Mouse (Mus musculus) CH12.LX (cell line): Measurements from ENCODE around the gene Dnah8.

Source experiments
- CHD1 ChIP-seq: IDR thresholded peaks from 2 replicates; pipeline ENCODE4 v1.6.1; 2012; ENCODE audit warnings: low read depth, low read length, improper control_type of control experiment, inconsistent platforms
- CTCF ChIP-seq, 2 experiments: IDR thresholded peaks in 1 of 2; conservative IDR thresholded peaks in 1 of 2; 2 replicates each; pipeline ENCODE4 v1.5.1; 2011 to 2012; ENCODE audit warnings: low read depth in 2 of 2, low read length in 2 of 2, improper control_type of control experiment in 1 of 2, inconsistent platforms in 1 of 2, mild to moderate bottlenecking in 1 of 2, moderate library complexity in 1 of 2
- ELF1 ChIP-seq: IDR thresholded peaks from 2 replicates; pipeline ENCODE4 v1.6.1; 2014; ENCODE audit warnings: low read depth, mild to moderate bottlenecking, inconsistent platforms, low read length, improper control_type of control experiment
- JUND ChIP-seq: conservative IDR thresholded peaks from 2 replicates; pipeline ENCODE4 v1.6.1; 2011; ENCODE audit warnings: low read depth, low read length, improper control_type of control experiment
- MAZ ChIP-seq: IDR thresholded peaks from 2 replicates; pipeline ENCODE4 v1.6.1; 2012; ENCODE audit warnings: low read depth, mild to moderate bottlenecking, inconsistent platforms, low read length, improper control_type of control experiment, moderate library complexity
- POLR2A ChIP-seq: IDR thresholded peaks from 2 replicates; pipeline ENCODE4 v1.6.1; 2011; ENCODE audit warnings: low read depth, mild to moderate bottlenecking, improper control_type of control experiment, low read length
- POLR2AphosphoS2 ChIP-seq: IDR thresholded peaks from 2 replicates; pipeline ENCODE4 v1.6.1; 2011; ENCODE audit warnings: low read depth, low read length, improper control_type of control experiment
- SIN3A ChIP-seq: IDR thresholded peaks from 2 replicates; pipeline ENCODE4 v1.6.1; 2012; ENCODE audit warnings: low read length, improper control_type of control experiment, inconsistent platforms
- TBP ChIP-seq: conservative IDR thresholded peaks from 2 replicates; pipeline ENCODE4 v1.6.1; 2011; ENCODE audit warnings: low read depth, low read length, improper control_type of control experiment
- TCF12 ChIP-seq: IDR thresholded peaks from 2 replicates; pipeline ENCODE4 v1.6.1; 2014; ENCODE audit warnings: low read depth, mild to moderate bottlenecking, inconsistent platforms, low read length, improper control_type of control experiment
- USF1 ChIP-seq: IDR thresholded peaks from 2 replicates; pipeline ENCODE4 v1.6.1; 2014; ENCODE audit warnings: low read depth, mild to moderate bottlenecking, inconsistent platforms, low read length, improper control_type of control experiment
- USF2 ChIP-seq: conservative IDR thresholded peaks from 2 replicates; pipeline ENCODE4 v1.6.1; 2011; ENCODE audit warnings: low read depth, low read length, improper control_type of control experiment
- ZC3H11A ChIP-seq: IDR thresholded peaks from 2 replicates; pipeline ENCODE4 v1.6.1; 2012; ENCODE audit warnings: low read depth, mild to moderate bottlenecking, inconsistent platforms, low read length, improper control_type of control experiment
- ZKSCAN1 ChIP-seq: IDR thresholded peaks from 2 replicates; pipeline ENCODE4 v1.6.1; 2012; ENCODE audit warnings: low read depth, inconsistent platforms, low read length, improper control_type of control experiment, borderline replicate concordance

DNA sequence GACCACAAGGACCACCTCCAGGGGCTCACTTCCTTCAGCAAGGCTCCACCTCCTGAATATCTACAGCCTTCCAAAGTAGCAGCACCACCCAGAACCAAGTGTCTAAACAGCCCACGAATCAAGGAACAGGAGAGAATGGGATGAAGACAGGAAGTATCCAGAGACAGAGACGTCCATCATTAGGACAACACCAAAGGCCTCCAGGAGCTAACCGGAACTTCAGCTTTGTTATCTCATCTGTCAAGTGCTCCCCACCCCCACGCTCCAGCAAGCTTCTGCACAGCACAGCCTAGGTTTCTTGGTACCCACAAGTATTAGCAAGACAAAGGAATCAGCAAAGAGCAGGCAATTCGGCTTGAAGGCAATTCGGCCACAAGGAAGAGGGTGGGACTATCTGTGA, 254.5 kb downstream of the Dnah8 start:
- TF ChIP-seq CHD1 (no peak), SIN3A (no peak), ELF1 (no peak), USF2 (no peak), POLR2A (no peak), CTCF (conservative IDR thresholded peaks at IDR 0.05 in 1 of 2, IDR thresholded peaks at IDR 0.05 in 1 of 2; ENCODE audit: low read depth in 2 of 2, low read length in 2 of 2) (no peak), USF1 (no peak), JUND (no peak), TCF12 (no peak), POLR2AphosphoS2 (no peak), ZKSCAN1 (no peak), MAZ (no peak), ZC3H11A (no peak), TBP (no peak)
